Mouse (Mus musculus): Measurements from ENCODE around the gene Mrpl23.

The Mrpl23 gene

GRCm38 (mm10) chr7:142553417-142554335 lies 21.2 kb downstream of the Mrpl23 start:
- no peak for DNase-seq

- no peak for DNase-seq
These were observed 22.1 kb downstream of the Mrpl23 start for GRCm38 (mm10) chr7:142554625-142555024.

GRCm38 (mm10) chr7:142555366-142556088 lies 23.0 kb downstream of the Mrpl23 start:
- no peak for DNase-seq

- DNase-seq = no peak
These were observed 23.6 kb downstream of the Mrpl23 start for GRCm38 (mm10) chr7:142556089-142556476.

GRCm38 (mm10) chr7:142557696-142558095 lies 25.2 kb downstream of the Mrpl23 start:
- DNase-seq = no peak

GRCm38 (mm10) chr7:142558511-142559146 lies 26.1 kb downstream of the Mrpl23 start:
- no peak for DNase-seq

GRCm38 (mm10) chr7:142559651-142560175 lies 27.2 kb downstream of the Mrpl23 start:
- no peak for DNase-seq

- no peak for DNase-seq
These were observed 28.7 kb downstream of the Mrpl23 start for GRCm38 (mm10) chr7:142560942-142561855.

GRCm38 (mm10) chr7:142561856-142562404 lies 29.4 kb downstream of the Mrpl23 start:
- DNase-seq = no peak

GRCm38 (mm10) chr7:142563168-142563567 lies 30.7 kb downstream of the Mrpl23 start:
- no peak for DNase-seq

- no peak for DNase-seq
These were observed 32.6 kb downstream of the Mrpl23 start for GRCm38 (mm10) chr7:142564955-142565643.

- DNase-seq = no peak
These were observed 34.0 kb downstream of the Mrpl23 start for GRCm38 (mm10) chr7:142566512-142566911.

GRCm38 (mm10) chr7:142568985-142569384 lies 36.5 kb downstream of the Mrpl23 start:
- no peak for DNase-seq

- no peak for DNase-seq
These were observed 38.1 kb downstream of the Mrpl23 start for GRCm38 (mm10) chr7:142570565-142570964.

- no peak for DNase-seq
These were observed 39.2 kb downstream of the Mrpl23 start for GRCm38 (mm10) chr7:142571458-142572220.

GRCm38 (mm10) chr7:142572343-142572742 lies 39.9 kb downstream of the Mrpl23 start:
- DNase-seq = no peak

GRCm38 (mm10) chr7:142572992-142573391 lies 40.5 kb downstream of the Mrpl23 start:
- DNase-seq = no peak

GRCm38 (mm10) chr7:142574155-142574660 lies 41.7 kb downstream of the Mrpl23 start:
- no peak for DNase-seq

GRCm38 (mm10) chr7:142574826-142575351 lies 42.4 kb downstream of the Mrpl23 start:
- DNase-seq = no peak

- no peak for DNase-seq
These were observed 43.0 kb downstream of the Mrpl23 start for GRCm38 (mm10) chr7:142575491-142575890.
